Mouse (Mus musculus) cortical plate, adult 2 months (tissue): Measurements from ENCODE around the gene Sco1. TPM values are rescaled to one million over a fixed set of nuclear protein-coding genes. Genes with fewer than 3 reads are reported as not detected.
A peak's percentile ranks its signal among the peaks of the same experiment; 100 is the strongest.

ENCODE experiments used
- H3K27ac ChIP-seq: fragments of 200-500 bp; 2 replicates; pipeline ENCODE4 v1.5.1; 2012; ENCODE audit warnings: low read length, control low read depth, inconsistent platforms; ENCODE audit not compliant: insufficient read depth
- H3K4me1 ChIP-seq: fragments of 200-500 bp; 2 replicates; pipeline ENCODE4 v1.6.1; 2011; ENCODE audit warnings: low read length; ENCODE audit not compliant: control insufficient read depth, insufficient read depth
- H3K4me3 ChIP-seq: fragments of 200-500 bp; 2 replicates; pipeline ENCODE4 v1.5.1; 2011; ENCODE audit warnings: mild to moderate bottlenecking, low read length, control low read depth; ENCODE audit not compliant: insufficient read depth
- CTCF ChIP-seq: fragments of 200-500 bp; IDR thresholded peaks from 2 replicates; pipeline ENCODE4 v1.5.1; 2011; ENCODE audit warnings: mild to moderate bottlenecking, control low read depth, low read length; ENCODE audit not compliant: insufficient read depth; ENCODE audit errors: extremely low read depth
- POLR2A ChIP-seq: fragments of 200-500 bp; IDR thresholded peaks from 2 replicates; pipeline ENCODE4 v1.6.1; 2011; ENCODE audit warnings: mild to moderate bottlenecking, low read length, control low read depth; ENCODE audit not compliant: insufficient read depth; ENCODE audit errors: extremely low read depth
- polyA plus RNA-seq: library from polyadenylated mRNA; depleted of rRNA; stranded (reverse); fragments of >200 nt; gene quantifications from 2 replicates; pipeline ENCODE4 v1.2.3, GENCODE M21; 2012; rRNA removed

Gene Sco1
- 6.0 and 6.2 TPM in 2 replicates for polyA plus RNA-seq

DNA sequence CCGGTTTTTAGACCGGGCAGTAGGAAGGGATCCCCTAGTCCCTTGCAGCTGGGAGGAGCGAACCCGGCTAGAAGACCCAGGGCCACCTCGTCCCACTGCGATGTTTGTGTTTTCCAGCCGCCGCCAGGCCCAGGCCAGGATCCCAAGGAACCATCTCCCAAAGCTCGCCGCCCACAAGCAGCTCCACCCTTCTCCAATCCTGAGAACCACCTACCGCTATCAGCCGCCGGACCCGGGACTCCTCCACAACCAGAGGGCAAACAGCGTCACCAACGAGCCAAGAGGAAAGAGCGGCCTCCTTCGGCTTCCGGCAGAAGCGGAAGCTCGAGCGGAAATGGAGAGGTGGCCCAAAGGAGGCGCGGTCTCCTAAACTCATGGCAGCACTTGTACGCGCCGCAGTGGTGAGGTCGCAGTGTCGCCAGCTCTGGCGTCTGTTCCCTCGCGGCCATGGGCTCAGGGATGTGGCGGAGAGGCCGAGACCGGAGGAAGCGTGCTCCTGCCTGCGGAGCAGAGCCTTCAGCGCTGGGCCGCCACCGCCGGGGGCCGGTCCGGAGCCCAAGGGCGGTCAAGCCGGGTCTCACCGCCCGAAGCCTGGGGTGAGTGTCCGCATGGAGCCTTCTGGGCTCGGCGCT, at the start of gene Sco1, which contains the start of gene Adprm:
Sco1 (plus strand) TSS at position 350 of the 632 bp plus-strand sequence.
Adprm (minus strand) TSS at position 274 of the 632 bp plus-strand sequence.
- peak; percentile 76 for TF ChIP-seq POLR2A
- no peak for TF ChIP-seq CTCF
- Histone ChIP-seq H3K4me3 (peak within 1 kb of the TSS; percentile 65), H3K4me1 (no peaks in the 10 kb centered on the region; the same call in 1 of the 2 replicates), H3K27ac (peak within 1 kb of the TSS; percentile 26; the same call in 1 of the 2 replicates)

DNA sequence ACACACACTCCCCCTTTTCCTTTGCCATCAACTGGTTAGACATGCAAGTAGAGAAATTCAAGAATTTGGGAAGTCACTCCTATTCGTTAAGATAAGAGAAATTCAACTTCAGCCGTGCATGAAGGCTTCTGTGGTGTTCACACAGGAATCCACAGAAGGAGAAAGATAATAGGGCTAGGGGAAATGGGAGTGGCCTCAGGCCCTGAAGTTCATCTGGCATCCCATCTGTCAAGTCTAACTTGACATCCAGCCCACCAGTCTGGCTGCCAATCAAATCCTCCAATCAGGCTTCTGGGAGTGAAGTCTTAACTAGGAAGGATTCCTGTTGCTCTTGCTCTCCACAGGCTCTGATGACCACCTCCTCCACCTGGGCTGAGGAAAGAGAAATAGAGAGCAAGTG, 49.6 kb upstream of the Sco1 start:
- Histone ChIP-seq H3K27ac (no peak overlapping the region), H3K4me1 (peaks cover 6% of the 10 kb centered on the region; the same call in 1 of the 2 replicates), H3K4me3 (no peak overlapping the region)
- TF ChIP-seq POLR2A (no peak), CTCF (no peak)

DNA sequence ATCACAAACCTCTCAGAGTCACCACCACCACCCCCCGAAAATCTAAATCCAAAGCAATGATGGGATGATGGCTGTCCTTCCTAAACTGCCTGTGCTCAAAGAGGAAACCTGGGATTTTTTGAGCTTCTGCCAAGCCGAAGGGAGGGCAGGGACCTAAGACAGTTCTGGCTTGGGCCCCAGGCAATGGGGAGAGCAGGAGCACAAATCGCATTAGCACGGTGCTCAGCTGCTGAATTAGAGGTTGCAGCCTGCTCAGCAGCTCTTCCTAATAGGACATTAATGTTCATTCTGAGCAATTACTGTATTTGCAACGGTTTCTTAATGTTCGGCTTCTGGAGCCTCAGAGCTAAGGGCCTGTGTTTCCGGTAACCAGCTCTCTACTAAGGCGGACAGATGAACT, 44.5 kb upstream of the Sco1 start:
- Histone ChIP-seq H3K4me3 (no peak overlapping the region), H3K27ac (no peak overlapping the region), H3K4me1 (no peaks in the 10 kb centered on the region)
- TF ChIP-seq POLR2A (no peak), CTCF (no peak)

DNA sequence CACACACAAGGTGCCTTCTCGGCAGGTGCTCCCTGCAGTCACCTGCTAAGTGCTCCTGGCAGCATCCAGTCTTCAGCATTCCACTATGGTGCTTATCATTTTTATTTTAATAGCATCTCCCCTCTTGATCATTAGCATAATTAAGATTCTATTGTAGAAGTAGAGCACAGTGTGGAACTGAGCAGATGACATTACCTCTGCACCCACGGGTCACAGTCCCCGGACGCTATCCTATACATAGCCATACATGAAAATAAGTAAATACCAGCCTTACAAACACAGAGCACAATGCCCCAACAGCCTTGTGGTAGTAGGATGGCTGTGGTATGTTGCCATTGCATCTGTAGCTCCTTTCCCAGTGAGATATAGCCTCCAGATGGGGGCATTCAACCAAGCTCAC, 43.9 kb upstream of the Sco1 start:
- Histone ChIP-seq H3K4me1 (no peaks in the 10 kb centered on the region), H3K4me3 (no peak overlapping the region), H3K27ac (no peak overlapping the region)
- TF ChIP-seq CTCF (no peak), POLR2A (no peak)

DNA sequence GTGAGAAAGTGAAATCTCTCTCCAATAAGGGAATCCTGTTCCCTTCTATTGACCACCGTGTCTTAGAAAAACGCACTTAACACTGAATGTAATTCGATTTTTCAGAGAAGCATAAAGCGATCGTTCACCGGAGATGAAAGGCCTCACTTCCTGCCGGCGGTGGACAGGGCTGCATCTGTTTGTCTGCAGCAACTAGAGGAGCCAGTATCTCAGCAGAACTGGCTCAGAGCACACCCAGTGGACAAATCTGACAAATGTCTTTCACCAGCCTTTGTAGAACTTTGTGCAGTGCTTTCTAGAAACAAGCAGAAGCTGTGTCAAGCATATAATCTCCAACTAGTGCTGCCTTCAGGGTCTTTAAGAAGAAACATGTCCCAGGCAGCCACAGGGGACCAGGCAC, 42.0 kb upstream of the Sco1 start:
- H3K4me3 ChIP-seq = no peak overlapping the region
- H3K4me1 ChIP-seq = no peaks in the 10 kb centered on the region
- TF ChIP-seq CTCF = no peak
- no peak for TF ChIP-seq POLR2A
- H3K27ac ChIP-seq = no peak overlapping the region

DNA sequence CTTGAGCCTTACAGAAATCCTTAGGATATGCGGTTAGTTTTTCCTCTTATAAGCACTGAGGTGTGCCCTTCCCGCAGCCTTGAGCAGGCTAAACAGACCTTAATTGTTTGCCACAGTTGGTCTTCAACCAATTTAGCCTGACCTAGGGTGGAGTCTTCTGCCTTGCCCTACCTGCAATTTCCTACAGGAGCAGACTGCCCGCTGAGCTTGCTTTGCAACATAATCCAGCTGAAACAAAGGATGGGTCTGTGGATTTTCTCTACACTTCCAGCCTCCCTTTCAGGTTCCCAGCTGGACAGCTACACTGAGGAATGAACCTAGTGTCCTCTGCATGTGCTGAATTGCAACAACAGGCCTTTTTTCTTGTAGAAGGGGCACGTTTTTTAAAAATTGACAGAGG, 40.8 kb upstream of the Sco1 start:
- TF ChIP-seq POLR2A (no peak), CTCF (no peak)
- no peaks in the 10 kb centered on the region for H3K4me1 ChIP-seq
- H3K27ac ChIP-seq = no peak overlapping the region
- no peak overlapping the region for H3K4me3 ChIP-seq

DNA sequence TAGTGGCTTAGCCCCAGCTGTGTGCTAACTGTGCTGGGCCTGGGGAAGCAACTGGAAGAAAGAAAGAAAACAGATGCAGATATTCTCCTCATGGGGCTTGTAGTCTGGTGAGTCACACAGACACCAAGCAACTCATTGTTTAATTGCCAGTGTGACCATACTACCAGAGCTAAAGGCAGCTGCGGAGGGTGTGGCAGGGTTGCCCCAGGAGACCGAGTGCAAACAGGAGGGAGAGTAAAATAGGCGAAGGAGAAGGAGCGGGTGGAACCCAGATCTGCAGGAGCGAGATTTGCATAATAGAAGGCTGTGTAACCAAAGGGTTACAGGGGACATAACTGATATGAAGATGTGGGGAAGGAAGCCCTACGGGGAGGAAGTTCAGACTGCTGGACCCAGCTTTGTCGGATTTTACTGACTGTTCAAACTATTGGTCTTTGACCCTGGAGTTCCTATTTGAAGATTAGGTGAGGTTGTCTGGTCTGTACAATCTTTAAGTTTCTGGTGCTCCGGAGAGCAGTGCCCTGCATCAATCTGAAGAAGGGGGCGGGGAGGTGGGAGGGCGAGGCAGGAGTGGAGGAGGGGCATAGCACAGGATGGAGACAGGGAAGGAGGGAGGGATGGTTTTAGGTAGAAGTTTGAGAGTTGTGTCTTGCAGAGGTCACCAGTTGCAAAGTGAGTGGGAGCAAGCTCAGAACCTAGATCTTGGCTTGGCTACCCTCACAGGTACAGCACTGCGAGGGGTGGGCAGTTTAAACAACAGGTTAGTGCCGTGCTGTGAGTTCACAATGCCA, 34.5 kb upstream of the Sco1 start:
- TF ChIP-seq CTCF (no peak), POLR2A (no peak)
- Histone ChIP-seq H3K27ac (no peak overlapping the region), H3K4me3 (no peak overlapping the region), H3K4me1 (no peaks in the 10 kb centered on the region)

DNA sequence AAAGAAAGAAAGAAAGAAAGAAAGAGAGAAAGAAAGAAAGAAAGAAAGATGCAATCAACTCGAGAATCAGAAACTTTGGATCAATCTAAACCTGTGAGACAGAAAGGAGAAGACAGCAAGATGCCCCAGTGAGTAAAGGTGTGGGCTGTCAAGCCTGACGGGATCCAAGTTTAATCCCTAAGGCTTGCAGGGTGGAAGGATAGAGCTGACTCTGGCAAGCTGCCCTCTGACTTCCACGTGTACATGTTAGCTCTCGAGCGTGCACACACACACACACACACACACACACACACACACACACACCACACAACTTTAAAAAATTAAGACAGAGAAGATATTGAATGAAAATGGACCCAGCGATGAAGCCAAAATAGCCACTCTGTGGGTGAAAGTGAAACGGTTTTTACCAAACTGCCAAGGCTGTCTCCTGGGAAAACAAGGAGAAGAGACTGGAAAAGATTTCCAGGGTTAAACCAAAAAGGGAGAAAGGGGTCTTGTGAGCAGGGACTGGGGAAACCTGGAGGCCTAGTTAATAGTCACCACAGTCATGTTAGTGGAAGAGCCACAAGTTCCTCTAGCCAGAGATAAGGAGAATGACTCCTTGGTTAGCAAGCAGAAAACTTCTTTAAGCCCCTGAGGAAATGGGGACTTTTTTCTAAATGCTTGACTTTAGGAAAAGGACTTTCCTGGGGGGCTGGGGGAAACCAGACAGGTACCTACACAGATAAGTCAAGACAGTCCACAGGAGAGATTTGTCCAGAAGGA, 32.6 kb upstream of the Sco1 start:
- TF ChIP-seq CTCF = no peak
- no peak for TF ChIP-seq POLR2A
- Histone ChIP-seq H3K4me1 (no peaks in the 10 kb centered on the region), H3K27ac (no peak overlapping the region), H3K4me3 (no peak overlapping the region)

DNA sequence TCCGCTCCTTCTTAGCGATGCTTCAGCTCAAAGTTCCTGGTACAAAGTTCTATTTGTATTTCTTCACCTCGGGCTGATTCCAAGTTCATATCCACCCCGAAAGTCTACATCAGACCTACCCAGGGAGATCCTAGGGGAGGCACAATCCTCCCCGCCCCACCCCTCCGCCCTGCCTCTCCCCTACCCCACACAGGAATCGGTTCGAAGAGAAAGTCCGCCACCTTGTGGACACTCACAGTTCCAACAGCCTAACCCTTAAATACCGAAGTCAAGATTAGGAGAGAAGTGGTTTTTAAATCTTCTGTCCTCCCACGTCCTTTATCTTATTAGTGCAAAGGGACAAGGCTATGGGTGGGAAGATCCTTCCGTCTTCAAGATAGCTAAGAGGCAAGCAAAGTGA, 31.5 kb upstream of the Sco1 start:
- no peak overlapping the region for H3K27ac ChIP-seq
- no peaks in the 10 kb centered on the region for H3K4me1 ChIP-seq
- TF ChIP-seq CTCF (peak; percentile 69), POLR2A (no peak)
- H3K4me3 ChIP-seq = no peak overlapping the region
